Mouse (Mus musculus) mouse trophoblast stem cell (cell line): ENCODE data around the gene Vps37d.
"Not testable (repeated sequence)": the region's sequence is repeated elsewhere in the genome, so short reads cannot be mapped to it uniquely, and the experiment has no call there.

Source experiments
- in situ Hi-C, 2 experiments: fragments of 300-500 bp; cut with MseI, MboI; formaldehyde crosslinking; loops; 2 replicates in 1 of 2; 3 replicates in 1 of 2; pipeline ENCODE4 v1.15.1; 2025

Vps37d gene

GRCm38 (mm10) chr5:135076368-135076767 lies 1.7 kb downstream of the Vps37d start:
- in situ Hi-C loops: no loop called here

DNA sequence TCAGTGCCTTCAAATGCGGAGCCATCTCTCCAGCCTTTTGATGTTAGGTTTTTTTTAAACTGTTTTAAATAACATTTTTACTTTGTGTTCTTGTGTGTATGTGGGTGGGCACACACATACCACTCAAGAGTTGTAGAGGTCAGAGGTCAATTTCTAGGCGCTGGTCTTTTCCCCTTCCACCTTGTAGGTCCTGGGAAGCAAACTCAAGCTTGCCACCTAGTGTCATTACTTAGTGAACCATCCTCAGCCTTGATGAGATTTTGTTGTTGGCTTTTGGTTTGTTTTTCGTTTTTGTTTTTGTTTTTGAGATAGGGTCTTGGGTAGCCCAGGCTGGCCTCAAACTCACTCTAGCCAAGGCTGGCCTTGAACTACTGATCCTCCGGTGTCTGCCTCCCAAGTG lies 2.4 kb downstream of the Vps37d start:
- in situ Hi-C loops: no loop called here

GRCm38 (mm10) chr5:135073349-135074150 lies 4.5 kb downstream of the Vps37d start:
- in situ Hi-C loops: no loop called here

DNA sequence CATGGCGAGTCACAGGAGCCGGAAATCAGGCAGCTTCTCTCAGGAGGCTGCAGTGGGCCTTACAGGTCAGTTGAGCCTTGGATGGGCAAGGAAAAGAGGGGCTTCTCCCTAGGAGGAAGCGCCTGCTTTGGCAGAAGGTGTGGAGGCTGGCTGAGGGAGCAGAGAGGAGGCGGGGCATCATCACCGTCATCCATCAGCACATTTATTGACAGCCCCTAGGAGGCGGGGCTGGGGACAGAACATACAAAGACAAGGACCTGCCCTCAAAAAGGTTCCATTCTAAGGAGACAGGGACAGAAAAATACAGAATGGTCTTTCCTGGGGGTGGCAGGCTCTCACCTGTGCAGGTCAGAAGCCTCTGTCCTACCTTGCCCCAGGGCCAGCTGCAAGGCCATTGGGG lies 5.3 kb downstream of the Vps37d start:
- in situ Hi-C loops: no loop called here

DNA sequence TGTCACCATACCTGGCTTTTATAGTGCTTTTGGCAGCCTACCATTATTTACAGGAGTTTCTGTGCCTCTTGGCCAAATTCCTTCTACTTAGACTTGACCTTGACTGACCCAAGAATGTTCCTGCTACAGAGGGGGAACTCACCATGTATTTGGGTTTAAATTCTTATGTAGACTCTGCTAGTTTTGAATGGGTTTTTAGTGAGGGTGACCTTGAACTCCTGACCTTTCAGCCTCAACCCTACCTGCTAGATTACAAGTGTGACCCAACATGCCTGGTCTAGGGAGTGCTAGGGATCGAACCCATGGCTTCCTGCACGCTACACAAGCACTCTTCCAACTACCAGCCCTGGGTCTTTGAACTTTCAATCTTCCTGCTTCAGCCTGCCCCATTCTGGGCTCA lies 6.0 kb downstream of the Vps37d start:
- in situ Hi-C loops: no loop called here

DNA sequence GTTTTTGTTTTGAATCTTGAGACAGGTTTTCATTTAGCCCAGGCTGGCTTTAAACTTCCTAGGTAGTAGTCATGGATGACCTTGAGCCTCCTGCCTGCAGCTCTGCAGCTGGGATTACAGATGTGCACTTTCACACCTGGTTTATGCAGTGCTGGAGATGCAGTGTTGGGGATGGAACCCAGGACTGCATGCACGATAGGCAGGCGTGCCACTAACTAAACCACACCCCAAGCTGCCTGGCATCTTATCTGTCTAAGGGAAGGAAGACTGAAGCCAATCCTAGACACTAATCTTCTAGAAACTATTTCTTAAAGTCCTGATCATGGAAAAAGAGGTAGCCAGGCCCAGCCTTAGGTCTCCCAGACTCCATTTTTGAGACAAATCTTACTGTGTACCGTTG lies 7.6 kb downstream of the Vps37d start:
- in situ Hi-C loops: no loop called here

DNA sequence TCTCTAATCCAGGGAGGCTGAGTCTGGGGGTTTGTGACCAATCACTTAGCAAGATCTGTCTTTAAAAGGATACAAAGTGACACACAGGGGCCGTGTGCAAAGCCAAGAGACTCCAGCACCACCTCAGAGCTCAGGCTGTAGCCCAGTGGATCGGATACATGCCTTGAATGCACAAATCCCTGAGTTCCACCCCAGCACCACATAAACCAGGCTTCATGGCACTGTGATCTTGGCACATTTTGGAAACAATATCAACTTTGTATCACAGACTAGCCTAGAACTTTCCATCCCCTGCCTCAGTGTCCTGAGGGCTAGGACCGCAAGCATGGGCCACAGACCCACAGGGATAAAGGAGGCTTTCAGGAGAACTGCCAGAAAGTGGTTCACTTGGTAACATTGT lies 12.1 kb downstream of the Vps37d start:
- in situ Hi-C loops: no loop called here

- in situ Hi-C loops: not testable (repeated sequence)
Observed at GRCm38 (mm10) chr5:135064909-135065446, 13.1 kb downstream of the Vps37d start, which contains the start of gene Bud23. Gene Bud23 (minus strand): TSS chr5:135064959.

GRCm38 (mm10) chr5:135064382-135064766 lies 13.7 kb downstream of the Vps37d start:
- in situ Hi-C loops: no loop called here

DNA sequence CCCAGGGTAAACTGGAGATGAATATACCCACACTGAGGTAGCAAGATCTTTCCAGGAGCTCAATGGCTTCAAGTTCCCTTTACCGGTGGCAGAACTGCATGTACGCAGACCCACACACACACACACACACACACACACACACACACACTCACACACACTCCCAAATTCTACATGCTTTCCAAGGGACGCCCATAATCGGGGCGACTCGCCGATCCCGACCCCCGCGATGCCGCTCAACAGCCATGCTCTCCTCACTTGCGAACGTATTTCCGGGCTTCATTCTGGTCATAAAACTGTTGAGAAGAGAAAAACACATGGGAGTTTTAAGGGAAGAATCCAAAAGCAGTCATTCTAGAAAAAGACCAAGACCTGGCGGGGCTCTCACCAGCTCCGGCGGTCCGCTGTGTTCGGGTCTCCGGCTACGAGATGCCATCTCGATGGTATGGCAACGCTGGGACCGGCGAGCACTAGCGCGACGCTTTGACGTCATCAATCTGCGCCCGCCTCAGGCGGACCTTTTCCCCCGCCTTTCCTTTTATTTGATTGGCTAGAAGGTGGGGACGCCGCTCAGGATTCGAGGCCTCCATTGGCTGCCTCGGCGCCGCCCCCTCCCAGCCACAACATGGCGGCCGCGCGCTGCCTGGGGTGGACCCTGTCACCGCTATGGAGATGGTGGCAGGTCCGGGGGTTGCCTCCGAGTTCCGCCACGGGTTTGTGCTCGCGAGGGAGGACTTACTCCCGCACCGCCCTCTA lies 14.3 kb downstream of the Vps37d start, which contains the start of gene Dnajc30:
Dnajc30 (plus strand) TSS at position 574 of the 753 bp plus-strand sequence.
- in situ Hi-C loops: no loop called here

- in situ Hi-C loops: no loop called here
Observed at GRCm38 (mm10) chr5:135053356-135053755, 24.7 kb downstream of the Vps37d start.

DNA sequence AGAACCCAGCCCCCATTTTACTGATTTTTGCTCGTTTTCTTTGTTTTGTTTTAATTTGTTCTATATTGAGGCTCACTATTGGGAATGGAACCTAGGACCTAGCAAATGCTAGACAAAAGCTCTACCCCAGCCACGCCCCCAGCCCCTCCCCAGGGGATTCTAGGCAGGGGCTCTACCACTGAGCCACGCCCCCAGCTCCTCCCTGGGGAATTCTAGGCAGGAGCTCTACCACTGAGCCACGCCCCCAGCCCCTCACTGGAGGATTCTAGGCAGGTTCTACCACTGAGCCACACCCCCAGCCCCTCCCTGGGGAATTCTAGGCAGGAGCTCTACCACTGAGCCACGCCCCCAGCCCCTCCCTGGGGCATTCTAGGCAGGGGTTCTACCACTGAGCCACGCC lies 28.8 kb downstream of the Vps37d start:
- in situ Hi-C loops: not testable (repeated sequence)

- in situ Hi-C loops: no loop called here
Observed at GRCm38 (mm10) chr5:135048539-135048938, 29.5 kb downstream of the Vps37d start.

GRCm38 (mm10) chr5:135044575-135044974 lies 33.5 kb downstream of the Vps37d start:
- in situ Hi-C loops: no loop called here

GRCm38 (mm10) chr5:135042105-135042788 lies 35.8 kb downstream of the Vps37d start:
- in situ Hi-C loops: no loop called here

GRCm38 (mm10) chr5:135040777-135041176 lies 37.3 kb downstream of the Vps37d start:
- in situ Hi-C loops: no loop called here

DNA sequence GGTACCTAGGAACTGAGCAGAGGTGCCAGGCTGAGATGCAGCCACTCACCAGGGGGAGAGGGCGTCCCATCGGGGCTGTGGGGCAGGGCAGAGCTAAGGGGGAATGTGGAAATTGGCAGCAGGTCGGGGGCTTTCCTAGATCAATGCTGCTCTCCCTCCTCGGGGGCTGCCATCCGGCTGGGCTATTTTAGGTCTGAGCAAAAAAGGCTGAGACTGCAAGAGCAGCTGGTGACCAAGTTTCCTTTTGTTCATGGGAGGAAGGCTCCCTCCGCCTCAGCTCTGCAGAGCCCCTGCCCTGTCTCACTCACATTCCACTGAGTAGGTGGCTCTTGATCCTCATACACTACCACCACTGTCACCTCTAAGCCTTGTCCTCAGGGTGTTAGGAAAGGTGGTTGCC lies 38.0 kb downstream of the Vps37d start:
- in situ Hi-C loops: no loop called here

DNA sequence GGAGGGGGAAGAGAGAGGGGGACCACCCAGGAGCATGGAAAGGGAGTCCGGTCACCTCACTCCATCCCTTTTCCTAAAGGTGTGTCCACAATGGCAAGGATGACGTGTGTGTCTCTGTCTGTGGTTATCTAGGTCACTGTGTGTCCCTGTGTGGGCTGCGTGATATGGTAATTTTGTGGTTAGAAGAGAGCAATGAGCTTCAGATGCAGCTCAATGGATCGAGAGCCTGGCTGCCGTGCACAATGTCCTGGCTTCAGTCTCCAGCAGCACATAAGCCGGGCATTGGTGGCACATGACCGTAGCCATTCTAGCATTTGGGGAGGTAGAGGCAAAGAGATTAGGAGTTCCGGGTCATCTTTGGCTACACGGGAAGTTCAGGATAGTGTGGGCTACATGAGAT lies 38.5 kb downstream of the Vps37d start:
- in situ Hi-C loops: no loop called here

GRCm38 (mm10) chr5:135037946-135038345 lies 40.1 kb downstream of the Vps37d start:
- in situ Hi-C loops: no loop called here

DNA sequence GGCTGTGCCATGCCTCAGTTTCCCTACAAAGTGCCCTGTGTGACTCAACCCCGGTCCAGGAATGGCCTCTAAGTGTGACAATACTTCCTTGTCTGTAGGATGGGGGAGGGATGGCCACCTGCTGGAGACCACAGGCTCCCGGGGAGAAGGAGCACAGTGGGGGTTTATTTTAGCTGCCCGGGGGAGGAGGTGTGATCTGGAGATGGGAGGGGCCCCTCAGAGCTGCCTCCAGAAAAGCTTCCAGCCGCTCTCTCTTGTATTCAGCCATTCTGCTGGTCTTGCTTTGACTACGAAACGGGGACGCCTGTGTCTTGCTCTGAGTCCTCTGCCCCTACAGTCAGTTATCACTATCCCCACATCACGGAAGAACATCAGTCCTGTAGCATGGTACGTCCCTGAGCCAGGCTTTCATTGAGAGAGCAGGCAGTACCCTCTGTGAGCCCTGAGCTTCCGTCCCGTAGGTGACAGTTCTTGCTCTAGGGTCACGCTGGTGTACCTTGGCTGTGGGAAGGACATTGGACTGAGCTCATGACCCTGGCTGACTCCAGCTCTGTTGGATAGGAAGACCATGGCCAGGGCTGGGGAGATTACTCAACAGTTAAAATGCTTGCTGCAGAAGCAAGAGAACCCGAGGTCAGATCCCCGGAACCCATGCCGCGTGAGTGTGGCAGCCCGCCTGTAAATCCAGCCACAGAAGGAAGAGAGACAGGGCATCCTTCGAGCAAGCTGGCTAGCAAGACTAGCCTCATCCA lies 42.3 kb downstream of the Vps37d start:
- in situ Hi-C loops: no loop called here

- in situ Hi-C loops: no loop called here
Observed at GRCm38 (mm10) chr5:135034593-135034992, 43.5 kb downstream of the Vps37d start.
